Mouse (Mus musculus) thymus, adult 2 months (tissue): ENCODE data around the gene Sema3g. TPM values are rescaled to one million over a fixed set of nuclear protein-coding genes. Genes with fewer than 3 reads are reported as not detected.

Source experiments
- DNase-seq: peaks from one replicate; pipeline ENCODE4 v3.0.0; 2021
- H3K27ac ChIP-seq: fragments of 200-500 bp; 2 replicates; pipeline ENCODE4 v1.5.1; 2012; ENCODE audit warnings: low read length, control low read depth; ENCODE audit not compliant: control insufficient read depth, insufficient read depth
- H3K27me3 ChIP-seq: fragments of 200-500 bp; 2 replicates; pipeline ENCODE4 v1.6.1; 2012; ENCODE audit warnings: mild to moderate bottlenecking, low read length, moderate library complexity, mixed read lengths; ENCODE audit not compliant: control insufficient read depth, insufficient read depth
- H3K36me3 ChIP-seq: fragments of 200-500 bp; 2 replicates; pipeline ENCODE4 v1.6.1; 2012; ENCODE audit warnings: mild to moderate bottlenecking, low read length, moderate library complexity; ENCODE audit not compliant: control insufficient read depth, insufficient read depth
- H3K4me1 ChIP-seq: fragments of 200-500 bp; replicated peaks from 2 replicates; pipeline ENCODE4 v1.6.1; 2012; ENCODE audit warnings: low read length; ENCODE audit not compliant: control insufficient read depth, insufficient read depth
- H3K4me3 ChIP-seq: fragments of 200-500 bp; 2 replicates; pipeline ENCODE4 v1.5.1; 2012; ENCODE audit warnings: mild to moderate bottlenecking, low read length, control low read depth, moderate library complexity; ENCODE audit not compliant: control insufficient read depth, insufficient read depth
- CTCF ChIP-seq: fragments of 200-500 bp; IDR thresholded peaks from 2 replicates; pipeline ENCODE4 v1.5.1; 2012; ENCODE audit warnings: mild to moderate bottlenecking, control low read depth, low read length, moderate library complexity, borderline replicate concordance; ENCODE audit not compliant: control insufficient read depth, poor library complexity, insufficient read depth; ENCODE audit errors: extremely low read depth
- POLR2A ChIP-seq: fragments of 200-500 bp; IDR thresholded peaks from 2 replicates; pipeline ENCODE4 v1.6.1; 2012; ENCODE audit warnings: mild to moderate bottlenecking, low read length, control low read depth, moderate library complexity; ENCODE audit not compliant: control insufficient read depth, poor library complexity, insufficient read depth; ENCODE audit errors: extremely low read depth
- WGBS: fragments of 180-500 bp; shearing (Covaris S2); methylation state at CpG from one replicate; pipeline ENCODE4 v1.1.7; 2018; 5-methylcytosine and 5-hydroxymethylcytosine counted together
- polyA plus RNA-seq: library from polyadenylated mRNA; depleted of rRNA; stranded (reverse); fragments of >200 nt; gene quantifications from 2 replicates; pipeline ENCODE4 v1.2.3, GENCODE M21; 2012

Gene Sema3g
- polyA plus RNA-seq, 1 experiment, result 2.4 TPM

DNA sequence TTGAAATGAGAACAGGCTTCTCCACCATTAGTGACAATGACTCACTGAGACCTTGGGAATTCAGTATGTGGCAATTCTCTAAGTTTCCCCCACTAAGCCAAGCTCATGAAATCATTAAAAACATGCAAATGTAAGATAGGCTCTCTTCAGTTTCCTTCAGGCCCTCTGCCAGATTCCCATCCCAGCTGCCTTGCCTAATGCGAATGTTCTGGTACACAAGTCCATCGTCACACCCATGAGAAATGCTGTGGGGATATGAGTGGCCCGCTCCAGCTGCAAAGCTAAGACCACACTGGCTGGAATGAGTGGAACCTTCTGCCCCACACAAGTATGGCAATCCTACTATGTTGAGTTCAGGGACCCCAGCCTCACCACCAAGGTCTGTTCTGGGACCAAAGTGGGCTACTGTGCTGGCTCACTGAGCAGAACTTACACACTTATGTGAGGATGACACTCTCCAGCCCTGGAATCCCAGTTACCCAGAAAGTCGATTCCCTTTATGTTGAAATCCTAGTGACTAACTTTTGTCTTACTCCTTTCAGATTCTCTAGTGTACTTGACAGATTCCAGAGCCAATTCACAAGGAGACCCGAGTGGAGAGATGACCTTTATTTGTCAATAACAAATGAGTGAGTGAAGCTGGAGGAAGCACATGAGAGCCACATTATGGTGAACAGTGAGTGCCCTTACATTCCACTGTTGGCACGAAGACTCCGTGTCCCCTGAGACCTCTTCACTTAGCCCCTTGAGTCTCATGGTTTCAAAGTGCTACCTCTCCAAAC lies 19.6 kb downstream of the Sema3g start:
- no peak for DNase-seq
- Histone ChIP-seq H3K4me3 (no peak overlapping the region), H3K27me3 (no peaks in the 10 kb centered on the region), H3K4me1 (0 out of 2 replicates have a peak, but pooled peaks cover 3% of the 10 kb centered on the region), H3K36me3 (no peaks in the 10 kb centered on the region), H3K27ac (no peak overlapping the region)
- TF ChIP-seq CTCF (no peak), POLR2A (no peak)
- 95% methylated on average over 7 of the region's 7 CpGs for WGBS

DNA sequence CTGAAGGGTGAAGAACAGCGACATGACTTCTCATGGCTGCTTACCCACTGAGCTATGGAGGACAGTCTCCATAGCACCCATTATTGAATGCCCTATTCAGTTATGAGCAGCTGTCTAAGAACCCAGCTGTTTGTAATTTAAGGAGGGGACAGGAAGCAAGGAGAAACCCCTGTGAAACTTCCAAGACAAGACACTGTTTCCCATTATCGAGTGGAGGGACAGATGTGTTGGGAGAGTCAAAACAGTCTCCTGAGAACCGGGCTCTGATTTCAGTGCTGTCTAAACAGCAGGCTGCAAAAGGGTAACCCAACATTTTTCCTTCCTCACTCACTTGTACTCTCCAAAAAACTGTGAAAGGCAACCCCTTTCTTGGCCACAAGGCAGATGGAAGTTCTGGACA lies 22.9 kb downstream of the Sema3g start:
- H3K4me1 ChIP-seq, result no peaks in the 10 kb centered on the region
- no peak overlapping the region for H3K4me3 ChIP-seq
- no peak for DNase-seq
- no peaks in the 10 kb centered on the region for H3K27me3 ChIP-seq
- 85% methylated on average over 3 of the region's 3 CpGs for WGBS
- no peaks in the 10 kb centered on the region for H3K36me3 ChIP-seq
- H3K27ac ChIP-seq, result no peak overlapping the region
- TF ChIP-seq CTCF (no peak), POLR2A (no peak)

DNA sequence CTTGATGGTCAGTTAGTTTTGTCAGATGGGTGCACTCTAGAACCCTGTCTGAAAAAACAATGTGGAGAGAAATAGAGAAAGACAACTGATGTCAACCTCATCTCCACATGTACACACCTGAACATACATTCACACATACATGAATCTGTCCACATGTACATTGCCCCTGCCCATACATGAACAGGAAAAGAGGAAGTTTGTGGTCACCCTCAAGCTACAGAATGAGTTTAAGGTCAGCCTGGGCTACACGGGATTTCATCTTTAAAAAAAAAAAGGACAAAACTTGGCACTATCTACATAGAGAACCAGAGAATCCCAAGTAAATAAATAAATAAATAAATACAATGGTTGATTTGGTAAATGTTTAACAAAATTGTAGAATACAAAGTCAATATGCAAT lies 27.1 kb downstream of the Sema3g start:
- Histone ChIP-seq H3K27ac (no peak overlapping the region), H3K4me3 (no peak overlapping the region), H3K27me3 (no peaks in the 10 kb centered on the region), H3K4me1 (no peaks in the 10 kb centered on the region), H3K36me3 (no peaks in the 10 kb centered on the region)
- WGBS, result 45% methylated on average over 1 of the region's 1 CpGs
- no peak for TF ChIP-seq CTCF
- no peak for TF ChIP-seq POLR2A
- DNase-seq, result no peak

DNA sequence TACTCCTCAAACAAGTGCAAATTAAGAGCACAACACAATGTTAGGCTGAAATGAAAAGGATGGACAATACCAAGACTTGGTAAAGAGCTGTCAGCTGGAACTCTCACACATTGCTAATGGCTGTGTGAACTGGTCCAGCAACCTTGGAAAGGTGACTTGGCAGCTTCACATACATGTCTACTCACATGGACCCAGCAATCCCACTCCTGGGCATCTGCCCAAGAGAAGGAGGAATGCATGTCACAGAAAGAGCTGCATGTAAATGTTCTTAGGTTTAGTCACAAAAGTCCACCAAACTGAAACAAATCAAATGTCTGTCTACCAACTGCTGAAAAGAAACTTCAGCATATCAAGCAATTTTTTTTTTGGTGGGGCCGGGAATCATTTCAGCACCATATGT lies 28.3 kb downstream of the Sema3g start:
- WGBS, result 87% methylated on average over 1 of the region's 1 CpGs
- H3K27me3 ChIP-seq, result no peaks in the 10 kb centered on the region
- TF ChIP-seq CTCF (no peak), POLR2A (no peak)

DNA sequence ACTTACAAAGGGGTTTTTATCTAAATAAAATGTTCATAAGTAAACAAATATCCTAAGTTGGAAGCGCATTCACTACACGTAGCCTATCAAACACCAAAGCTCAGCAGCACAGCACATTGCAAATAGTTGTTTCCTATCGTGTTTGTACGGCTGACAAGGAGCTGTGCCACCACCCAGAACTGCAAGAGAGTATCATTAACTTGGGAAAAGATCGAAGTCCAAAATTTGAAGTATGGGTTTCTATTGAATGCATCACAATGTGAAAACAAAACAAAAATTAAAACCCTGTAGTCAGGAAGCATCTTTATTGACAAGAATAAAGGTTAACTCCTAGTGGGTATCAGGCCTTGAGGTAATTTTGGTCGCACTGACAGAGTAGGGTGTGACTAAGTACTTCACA lies 30.7 kb downstream of the Sema3g start:
- no peak for DNase-seq
- Histone ChIP-seq H3K4me3 (no peak overlapping the region), H3K36me3 (0 out of 2 replicates have a peak, but pooled peaks cover 2% of the 10 kb centered on the region), H3K27ac (no peak overlapping the region), H3K4me1 (peaks cover 8% of the 10 kb centered on the region), H3K27me3 (no peaks in the 10 kb centered on the region)
- TF ChIP-seq CTCF, result no peak
- TF ChIP-seq POLR2A, result no peak
- 95% methylated on average over 6 of the region's 6 CpGs for WGBS

More for the DNA sequence above, 28.3 kb downstream of the Sema3g start:
- Histone ChIP-seq H3K36me3 (no peaks in the 10 kb centered on the region), H3K4me1 (0 out of 2 replicates have a peak, but pooled peaks cover 2% of the 10 kb centered on the region), H3K27ac (no peak overlapping the region), H3K4me3 (no peak overlapping the region)
- no peak for DNase-seq

DNA sequence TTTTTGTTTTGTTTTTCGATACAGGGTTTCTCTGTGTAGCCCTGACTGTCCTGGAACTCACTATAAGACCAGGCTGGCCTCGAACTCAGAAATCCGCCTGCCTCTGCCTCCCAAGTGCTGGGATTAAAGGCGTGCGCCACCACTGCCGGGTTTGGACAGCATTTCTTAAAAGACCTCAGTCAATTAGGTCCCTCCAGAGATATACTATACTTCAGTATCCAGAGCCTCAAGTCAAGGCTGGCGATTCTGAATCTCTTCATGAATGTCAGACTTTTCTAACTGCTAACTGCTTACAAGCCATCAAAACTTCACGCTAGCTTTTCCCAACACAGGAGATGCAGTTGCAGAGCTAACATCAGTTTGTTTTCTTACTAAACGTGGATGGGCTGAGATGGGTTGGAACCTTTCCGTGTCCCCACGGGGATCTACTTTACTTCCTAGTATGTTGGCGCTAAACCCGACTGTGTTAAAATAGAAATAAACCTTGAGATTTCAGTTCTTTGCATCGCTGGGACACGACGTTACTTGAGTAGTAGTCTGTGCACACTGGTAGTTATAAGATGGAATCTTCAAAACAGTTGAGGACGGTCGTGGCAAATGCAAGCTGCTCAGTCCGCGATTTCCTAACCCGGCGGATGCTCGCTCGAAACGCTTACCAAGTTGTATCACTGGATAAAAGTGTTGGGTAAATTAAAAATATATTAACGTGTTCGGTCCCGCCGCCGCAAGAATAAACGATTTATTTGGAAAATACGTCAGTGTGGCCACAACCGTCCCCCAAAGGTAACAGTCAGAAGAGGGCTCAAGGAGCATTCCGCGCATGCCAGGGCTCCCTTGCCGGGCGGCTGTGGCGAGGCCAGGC lies 32.8 kb downstream of the Sema3g start:
- Histone ChIP-seq H3K4me1 (peaks cover 8% of the 10 kb centered on the region), H3K27me3 (no peaks in the 10 kb centered on the region), H3K4me3 (peak overlapping the region; percentile 56), H3K27ac (peak overlapping the region; percentile 32), H3K36me3 (peaks cover 22% of the 10 kb centered on the region)
- TF ChIP-seq POLR2A (no peak), CTCF (no peak)
- 12% methylated on average over 38 of the region's 38 CpGs for WGBS
- no peak for DNase-seq
